Mouse (Mus musculus): ENCODE measurements around the gene Txndc11.

DNA sequence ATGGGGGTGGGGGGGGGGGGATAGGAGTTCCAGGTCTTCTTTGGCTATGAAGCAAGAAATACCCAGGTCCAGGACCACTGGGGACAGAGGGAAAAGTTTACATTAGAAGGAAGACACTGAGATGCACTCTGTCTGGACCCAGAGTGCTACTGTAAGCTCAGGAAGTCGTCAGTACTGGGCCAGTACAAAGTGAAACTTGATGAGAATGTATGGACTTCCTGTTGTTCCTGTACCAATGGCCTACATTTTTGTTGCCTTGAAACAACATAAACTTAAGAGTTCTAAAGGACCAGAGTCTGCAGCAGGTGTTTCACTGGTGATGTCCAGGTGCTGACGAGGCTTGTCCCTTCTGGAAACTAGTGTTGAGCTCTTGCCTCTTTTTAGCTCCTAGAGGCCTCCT is 43.0 kb upstream of the Txndc11 start:
- TF ChIP-seq CTCF (IDR thresholded peaks at IDR 0.05; ENCODE audit: extremely low read depth, insufficient read depth, insufficient read length, insufficient replicate concordance): no peak
- TF ChIP-seq POLR2A (IDR thresholded peaks at IDR 0.05; ENCODE audit: low read depth, low read length): no peak
